ENCODE assay signal across 9 mouse cellular contexts in the genomic region with DNA sequence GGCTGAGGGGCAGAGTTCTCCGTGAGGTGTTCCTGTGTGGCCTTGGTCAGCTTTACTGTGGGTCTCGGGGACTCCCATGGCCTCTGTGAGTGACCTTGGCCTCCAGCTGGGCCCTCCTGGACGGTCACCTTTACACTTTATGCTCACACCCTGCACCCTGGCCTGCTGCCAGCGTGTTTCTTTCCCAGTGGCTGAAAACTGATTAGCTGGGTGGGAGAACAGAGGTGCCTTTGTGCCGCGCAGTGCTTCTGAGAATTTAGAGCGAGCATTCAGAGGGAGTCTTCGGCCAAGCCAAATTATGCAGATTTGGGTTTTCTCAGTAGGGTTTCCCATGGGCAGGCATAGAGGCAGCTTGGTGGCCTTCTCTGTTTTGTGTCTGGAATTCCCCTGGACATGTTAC. TPM values are rescaled to one million over a fixed set of nuclear protein-coding genes. Genes with fewer than 3 reads are reported as not detected.
DNase-seq lines count a peak whose midpoint lies in the region; ATAC-seq and TF ChIP-seq lines count a peak whose summit lies in the region.
"Had no signal": no experiment of that assay in that cellular context is flagged by ENCODE, and none has a peak within 500 bp of the region (broad histone marks: within the 10 kb centered on the region; RNA-seq: fewer than 3 reads in every experiment).

No protein-coding gene starts in this region.

- TF ChIP-seq CTCF in hindbrain, postnatal 0 days (IDR thresholded peaks at IDR 0.05; ENCODE audit: low read depth) = no peak
- no peak for TF ChIP-seq CTCF in gastrocnemius, adult 2 months (IDR thresholded peaks at IDR 0.05)

- 79% methylated on average over 8 of the region's 8 CpGs for WGBS in hindbrain, embryonic 10.5 days
- WGBS in hindbrain, embryonic 11.5 days = 71% methylated on average over 8 of the region's 8 CpGs
- WGBS in embryonic facial prominence, embryonic 12.5 days = 50% methylated on average over 8 of the region's 8 CpGs
- WGBS in hindbrain, postnatal 0 days = 28% methylated on average over 8 of the region's 8 CpGs
- WGBS in limb, embryonic 15.5 days = 64% methylated on average over 8 of the region's 8 CpGs

- no peak overlapping the region for H3K9ac ChIP-seq in hindbrain, embryonic 11.5 days (ENCODE audit: low read depth, low read length)
- H3K9ac ChIP-seq in embryonic facial prominence, embryonic 12.5 days = no peak overlapping the region
- H3K9ac ChIP-seq in hindbrain, postnatal 0 days (replicated peaks; ENCODE audit: low read length) = no peak overlapping the region
- no peak overlapping the region for H3K9ac ChIP-seq in limb, embryonic 15.5 days

- no peaks in the 10 kb centered on the region for H3K9me3 ChIP-seq in hindbrain, embryonic 10.5 days
- H3K9me3 ChIP-seq in hindbrain, embryonic 11.5 days (ENCODE audit: control insufficient read depth, low read length) = no peaks in the 10 kb centered on the region
- H3K9me3 ChIP-seq in embryonic facial prominence, embryonic 12.5 days = no peaks in the 10 kb centered on the region
- no peaks in the 10 kb centered on the region for H3K9me3 ChIP-seq in hindbrain, postnatal 0 days (ENCODE audit: low read length)
- H3K9me3 ChIP-seq in limb, embryonic 15.5 days = no peaks in the 10 kb centered on the region
- H3K9me3 ChIP-seq: megakaryocyte, embryonic 14.5 days had no signal

- peak overlapping the region; percentile 4; the same call in 1 of the 2 replicates for H3K27ac ChIP-seq in hindbrain, embryonic 10.5 days
- H3K27ac ChIP-seq in hindbrain, embryonic 11.5 days (ENCODE audit: low read depth, low read length) = no peak overlapping the region
- H3K27ac ChIP-seq in embryonic facial prominence, embryonic 12.5 days = peak overlapping the region; percentile 46; the same call in 1 of the 2 replicates
- peak overlapping the region; percentile 70 for H3K27ac ChIP-seq in hindbrain, postnatal 0 days
- H3K27ac ChIP-seq in limb, embryonic 15.5 days = peak overlapping the region; percentile 52
- H3K27ac ChIP-seq in gastrocnemius, adult 2 months = no peak overlapping the region

- no peak; the same call in 1 of the 2 replicates for ATAC-seq in hindbrain, embryonic 11.5 days (ENCODE audit: low FRiP score)
- ATAC-seq in embryonic facial prominence, embryonic 12.5 days (ENCODE audit: insufficient number of reproducible peaks, insufficient read depth, low FRiP score, low TSS enrichment) = no peak
- ATAC-seq in hindbrain, postnatal 0 days = peak; percentile 73
- no peak for ATAC-seq in limb, embryonic 15.5 days (ENCODE audit: insufficient number of reproducible peaks, low FRiP score, low TSS enrichment, low read depth)

- no peak overlapping the region for H3K4me3 ChIP-seq in hindbrain, embryonic 10.5 days
- no peak overlapping the region for H3K4me3 ChIP-seq in hindbrain, embryonic 11.5 days (ENCODE audit: low read depth, low read length)
- H3K4me3 ChIP-seq in embryonic facial prominence, embryonic 12.5 days = no peak overlapping the region
- no peak overlapping the region for H3K4me3 ChIP-seq in hindbrain, postnatal 0 days (ENCODE audit: low read length)
- H3K4me3 ChIP-seq in limb, embryonic 15.5 days = no peak overlapping the region
- no peak overlapping the region for H3K4me3 ChIP-seq in gastrocnemius, adult 2 months
- H3K4me3 ChIP-seq: megakaryocyte, embryonic 14.5 days had no signal

- no peak for DNase-seq in hindbrain, embryonic 10.5 days (ENCODE audit: low spot score)
- no peak for DNase-seq in hindbrain, embryonic 11.5 days (ENCODE audit: low spot score)
- DNase-seq in hindbrain, postnatal 0 days (ENCODE audit: low spot score) = peak; percentile 74
- DNase-seq in adrenal gland, postnatal 25 days = no peak
- no peak for DNase-seq in ovary, postnatal 36 days (ENCODE audit: low spot score)
- DNase-seq in gastrocnemius, adult 2 months = no peak

- H3K36me3 ChIP-seq in hindbrain, embryonic 10.5 days = peaks cover 42% of the 10 kb centered on the region
- H3K36me3 ChIP-seq in hindbrain, embryonic 11.5 days (ENCODE audit: control insufficient read depth, insufficient read depth, low read length) = no peaks in the 10 kb centered on the region
- 0 out of 2 replicates have a peak, but pooled peaks cover 4% of the 10 kb centered on the region for H3K36me3 ChIP-seq in embryonic facial prominence, embryonic 12.5 days
- peaks cover 4% of the 10 kb centered on the region; the same call in 1 of the 2 replicates for H3K36me3 ChIP-seq in hindbrain, postnatal 0 days (ENCODE audit: insufficient read depth, low read length)
- no peaks in the 10 kb centered on the region for H3K36me3 ChIP-seq in limb, embryonic 15.5 days

- peaks cover 7% of the 10 kb centered on the region for H3K4me1 ChIP-seq in hindbrain, embryonic 10.5 days (replicated peaks)
- no peaks in the 10 kb centered on the region for H3K4me1 ChIP-seq in hindbrain, embryonic 11.5 days (replicated peaks; ENCODE audit: control insufficient read depth, insufficient read depth, low read length)
- H3K4me1 ChIP-seq in embryonic facial prominence, embryonic 12.5 days = peaks cover 14% of the 10 kb centered on the region
- H3K4me1 ChIP-seq in hindbrain, postnatal 0 days (ENCODE audit: insufficient read depth, low read length) = no peaks in the 10 kb centered on the region; the same call in 1 of the 2 replicates
- peaks cover 20% of the 10 kb centered on the region for H3K4me1 ChIP-seq in limb, embryonic 15.5 days

- H3K4me2 ChIP-seq in hindbrain, embryonic 11.5 days (replicated peaks; ENCODE audit: low read depth, low read length) = no peak overlapping the region
- H3K4me2 ChIP-seq in embryonic facial prominence, embryonic 12.5 days (replicated peaks) = no peak overlapping the region
- H3K4me2 ChIP-seq in hindbrain, postnatal 0 days (ENCODE audit: low read depth, low read length) = no peak overlapping the region
- no peak overlapping the region for H3K4me2 ChIP-seq in limb, embryonic 15.5 days

- H3K27me3 ChIP-seq in hindbrain, embryonic 10.5 days (ENCODE audit: insufficient read depth, poor library complexity, severe bottlenecking) = no peaks in the 10 kb centered on the region
- no peaks in the 10 kb centered on the region for H3K27me3 ChIP-seq in hindbrain, embryonic 11.5 days (ENCODE audit: control insufficient read depth, insufficient read depth, low read length)
- no peaks in the 10 kb centered on the region for H3K27me3 ChIP-seq in embryonic facial prominence, embryonic 12.5 days
- H3K27me3 ChIP-seq in hindbrain, postnatal 0 days (ENCODE audit: insufficient read depth, low read length) = no peaks in the 10 kb centered on the region
- no peaks in the 10 kb centered on the region for H3K27me3 ChIP-seq in limb, embryonic 15.5 days

- intact Hi-C loops in gastrocnemius, adult 2 months (cut with DNase I) = loop anchor here (5.0 kb wide), 1 partner anchor 108 kb away; no protein-coding TSS in a partner anchor

RNA-seq across cellular contexts. Expression of a gene that starts 14.3 kb away (rescaled TPM):
- 6.2 and 8.1 TPM in 2 replicates for polyA plus RNA-seq in hindbrain, embryonic 10.5 days (2016; fragmentation: Nextera tagmentation; extraction: Ambion mirVana)
- polyA plus RNA-seq in hindbrain, embryonic 11.5 days (2014; fragmentation: Nextera tagmentation; extraction: Ambion mirVana) = 7.1 and 7.5 TPM in 2 replicates
- 6.0 and 6.6 TPM in 2 replicates for polyA plus RNA-seq in embryonic facial prominence, embryonic 12.5 days (2016; fragmentation: Nextera tagmentation; extraction: Ambion mirVana)
- 5.1 and 7.7 TPM in 2 replicates for total RNA-seq in hindbrain, postnatal 0 days (2014; rRNA removed)
- 3.7 and 4.5 TPM in 2 replicates for polyA plus RNA-seq in hindbrain, postnatal 0 days (2015; fragmentation: Nextera tagmentation; extraction: Ambion mirVana)
- polyA plus RNA-seq in limb, embryonic 15.5 days (2015; fragmentation: Nextera tagmentation; extraction: Ambion mirVana) = 2.9 and 3.8 TPM in 2 replicates
- 1.6 and 2.3 TPM in 2 replicates for total RNA-seq in adrenal gland, postnatal 25 days (2021)
- total RNA-seq in gastrocnemius, adult 2 months (2021) = 1 to 10 TPM in 1 of 2 experiments, under 1 TPM in 1; 0.66 to 1.7 TPM

Comparison
In these comparisons a context has a peak if more than half of its experiments do, and no peak if none do; other contexts are left out.
1. H3K27ac ChIP-seq: peak in hindbrain, embryonic 10.5 days (single experiment), embryonic facial prominence, embryonic 12.5 days (single experiment), hindbrain, postnatal 0 days (single experiment) and limb, embryonic 15.5 days (single experiment); none in hindbrain, embryonic 11.5 days (single experiment) and gastrocnemius, adult 2 months (single experiment).